Mouse (Mus musculus) thymus, adult 2 months (tissue): ENCODE measurements around the gene Enc1. TPM values are rescaled to one million over a fixed set of nuclear protein-coding genes. Genes with fewer than 3 reads are reported as not detected.

Experiments
- DNase-seq: peaks from one replicate; pipeline ENCODE4 v3.0.0; 2021
- H3K27ac ChIP-seq: fragments of 200-500 bp; 2 replicates; pipeline ENCODE4 v1.5.1; 2012; ENCODE audit warnings: low read length, control low read depth; ENCODE audit not compliant: control insufficient read depth, insufficient read depth
- H3K27me3 ChIP-seq: fragments of 200-500 bp; 2 replicates; pipeline ENCODE4 v1.6.1; 2012; ENCODE audit warnings: mild to moderate bottlenecking, low read length, moderate library complexity, mixed read lengths; ENCODE audit not compliant: control insufficient read depth, insufficient read depth
- H3K36me3 ChIP-seq: fragments of 200-500 bp; 2 replicates; pipeline ENCODE4 v1.6.1; 2012; ENCODE audit warnings: mild to moderate bottlenecking, low read length, moderate library complexity; ENCODE audit not compliant: control insufficient read depth, insufficient read depth
- H3K4me1 ChIP-seq: fragments of 200-500 bp; replicated peaks from 2 replicates; pipeline ENCODE4 v1.6.1; 2012; ENCODE audit warnings: low read length; ENCODE audit not compliant: control insufficient read depth, insufficient read depth
- H3K4me3 ChIP-seq: fragments of 200-500 bp; 2 replicates; pipeline ENCODE4 v1.5.1; 2012; ENCODE audit warnings: mild to moderate bottlenecking, low read length, control low read depth, moderate library complexity; ENCODE audit not compliant: control insufficient read depth, insufficient read depth
- CTCF ChIP-seq: fragments of 200-500 bp; IDR thresholded peaks from 2 replicates; pipeline ENCODE4 v1.5.1; 2012; ENCODE audit warnings: mild to moderate bottlenecking, control low read depth, low read length, moderate library complexity, borderline replicate concordance; ENCODE audit not compliant: control insufficient read depth, poor library complexity, insufficient read depth; ENCODE audit errors: extremely low read depth
- POLR2A ChIP-seq: fragments of 200-500 bp; IDR thresholded peaks from 2 replicates; pipeline ENCODE4 v1.6.1; 2012; ENCODE audit warnings: mild to moderate bottlenecking, low read length, control low read depth, moderate library complexity; ENCODE audit not compliant: control insufficient read depth, poor library complexity, insufficient read depth; ENCODE audit errors: extremely low read depth
- WGBS: fragments of 180-500 bp; shearing (Covaris S2); methylation state at CpG from one replicate; pipeline ENCODE4 v1.1.7; 2018; 5-methylcytosine and 5-hydroxymethylcytosine counted together
- polyA plus RNA-seq: library from polyadenylated mRNA; depleted of rRNA; stranded (reverse); fragments of >200 nt; gene quantifications from 2 replicates; pipeline ENCODE4 v1.2.3, GENCODE M21; 2012

Enc1 gene
- polyA plus RNA-seq, 1 experiment: 7.6 TPM

- 97% methylated on average over 7 of the region's 7 CpGs for WGBS
- Histone ChIP-seq H3K4me3 (no peak overlapping the region), H3K36me3 (peaks cover 4% of the 10 kb centered on the region; the same call in 1 of the 2 replicates), H3K4me1 (peaks cover 4% of the 10 kb centered on the region), H3K27me3 (no peaks in the 10 kb centered on the region), H3K27ac (no peak overlapping the region)
- TF ChIP-seq POLR2A: no peak
- no peak for TF ChIP-seq CTCF
- DNase-seq: no peak
Observed at GRCm38 (mm10) chr13:97251736-97252135, 10.8 kb downstream of the Enc1 start.

- H3K4me3 ChIP-seq: no peak overlapping the region
- H3K27ac ChIP-seq: no peak overlapping the region
- TF ChIP-seq POLR2A (no peak), CTCF (no peak)
- no peaks in the 10 kb centered on the region for H3K27me3 ChIP-seq
- DNase-seq: no peak
- WGBS: 95% methylated on average over 7 of the region's 7 CpGs
- peaks cover 4% of the 10 kb centered on the region for H3K4me1 ChIP-seq
- 0 out of 2 replicates have a peak, but pooled peaks cover 4% of the 10 kb centered on the region for H3K36me3 ChIP-seq
Observed at GRCm38 (mm10) chr13:97252469-97252868, 11.6 kb downstream of the Enc1 start.

GRCm38 (mm10) chr13:97253418-97253981, 12.6 kb downstream of the Enc1 start:
- whole genome bisulfite sequencing: 90% methylated on average over 6 of the region's 6 CpGs
- no peak overlapping the region for H3K4me3 ChIP-seq
- peaks cover 4% of the 10 kb centered on the region for H3K4me1 ChIP-seq
- H3K27ac ChIP-seq: no peak overlapping the region
- H3K36me3 ChIP-seq: 0 out of 2 replicates have a peak, but pooled peaks cover 4% of the 10 kb centered on the region
- no peak for TF ChIP-seq CTCF
- no peak for TF ChIP-seq POLR2A
- DNase-seq: no peak
- H3K27me3 ChIP-seq: no peaks in the 10 kb centered on the region

- 0 out of 2 replicates have a peak, but pooled peaks cover 4% of the 10 kb centered on the region for H3K36me3 ChIP-seq
- no peaks in the 10 kb centered on the region for H3K27me3 ChIP-seq
- WGBS: 93% methylated on average over 5 of the region's 5 CpGs
- DNase-seq: no peak
- TF ChIP-seq POLR2A: no peak
- no peak for TF ChIP-seq CTCF
- no peak overlapping the region for H3K27ac ChIP-seq
- H3K4me1 ChIP-seq: peaks cover 4% of the 10 kb centered on the region
- no peak overlapping the region for H3K4me3 ChIP-seq
Observed at GRCm38 (mm10) chr13:97253994-97254393, 13.1 kb downstream of the Enc1 start.

- Histone ChIP-seq H3K4me1 (no peaks in the 10 kb centered on the region), H3K27me3 (no peaks in the 10 kb centered on the region), H3K36me3 (0 out of 2 replicates have a peak, but pooled peaks cover 4% of the 10 kb centered on the region), H3K4me3 (no peak overlapping the region), H3K27ac (no peak overlapping the region)
- WGBS: 86% methylated on average over 10 of the region's 10 CpGs
- TF ChIP-seq POLR2A (no peak), CTCF (no peak)
- DNase-seq: no peak
Observed at GRCm38 (mm10) chr13:97254564-97255164, 13.8 kb downstream of the Enc1 start.

- 94% methylated on average over 6 of the region's 6 CpGs for WGBS
- H3K27me3 ChIP-seq: no peaks in the 10 kb centered on the region
- 0 out of 2 replicates have a peak, but pooled peaks cover 4% of the 10 kb centered on the region for H3K36me3 ChIP-seq
- H3K27ac ChIP-seq: no peak overlapping the region
- no peak for DNase-seq
- no peaks in the 10 kb centered on the region for H3K4me1 ChIP-seq
- H3K4me3 ChIP-seq: no peak overlapping the region
- no peak for TF ChIP-seq POLR2A
- no peak for TF ChIP-seq CTCF
Observed at GRCm38 (mm10) chr13:97255976-97256848, 15.3 kb downstream of the Enc1 start.

- no peak for DNase-seq
- Histone ChIP-seq H3K27me3 (no peaks in the 10 kb centered on the region), H3K4me1 (no peaks in the 10 kb centered on the region), H3K4me3 (no peak overlapping the region), H3K27ac (no peak overlapping the region), H3K36me3 (no peaks in the 10 kb centered on the region)
- no peak for TF ChIP-seq CTCF
- no peak for TF ChIP-seq POLR2A
- 87% methylated on average over 12 of the region's 12 CpGs for WGBS
Observed at GRCm38 (mm10) chr13:97256849-97257379, 16.0 kb downstream of the Enc1 start.
